Mouse (Mus musculus) brain, embryonic 14.5 days (tissue): ENCODE measurements around the gene Pdlim7.

Experiments
- CTCF ChIP-seq: fragments of 200-500 bp; IDR thresholded peaks from 2 replicates; pipeline ENCODE4 v1.5.1; 2012; ENCODE audit warnings: inconsistent platforms, mild to moderate bottlenecking, moderate library complexity, borderline replicate concordance; ENCODE audit not compliant: insufficient read depth, insufficient read length; ENCODE audit errors: extremely low read depth
- POLR2A ChIP-seq: fragments of 200-500 bp; IDR thresholded peaks from 2 replicates; pipeline ENCODE4 v1.6.1; 2012; ENCODE audit warnings: mild to moderate bottlenecking, inconsistent platforms, borderline replicate concordance; ENCODE audit not compliant: poor library complexity, insufficient read depth, insufficient read length, severe bottlenecking; ENCODE audit errors: extremely low read depth

- TF ChIP-seq POLR2A (no peak), CTCF (no peak)
These were observed 43.1 kb downstream of the Pdlim7 start for GRCm38 (mm10) chr13:55470372-55470771.
